Mouse (Mus musculus) ES-E14 (cell line): ENCODE data around the gene Esrra.

Source experiments
- MAFK ChIP-seq: IDR thresholded peaks from 2 replicates; pipeline ENCODE4 v1.6.1; 2014; ENCODE audit warnings: mild to moderate bottlenecking, low read depth, low read length, inconsistent platforms; ENCODE audit not compliant: insufficient read depth
- ZNF384 ChIP-seq: IDR thresholded peaks from 2 replicates; pipeline ENCODE4 v1.6.1; 2012; ENCODE audit warnings: low read depth, low read length, inconsistent platforms

DNA sequence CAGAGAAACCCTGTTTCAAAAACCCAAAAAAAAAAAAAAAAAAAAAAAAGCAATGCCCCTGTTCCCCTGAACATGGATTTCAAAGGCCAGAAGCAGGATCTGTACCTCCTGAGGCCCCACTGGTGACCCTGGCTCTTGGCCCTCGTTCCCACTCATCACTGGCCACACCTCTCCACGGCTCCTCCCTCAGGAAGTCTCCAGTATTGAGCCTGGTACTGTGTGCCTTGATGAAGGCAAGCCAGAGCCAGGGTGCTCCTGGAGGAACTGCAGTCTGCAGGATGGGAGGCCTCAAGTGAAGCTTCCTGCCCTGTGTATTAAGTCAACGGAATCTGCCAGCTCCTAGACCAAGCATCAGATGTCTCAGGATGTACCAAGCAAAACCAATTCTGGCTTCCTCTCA, 15.4 kb downstream of the Esrra start:
- TF ChIP-seq MAFK (no peak), ZNF384 (no peak)
